Mouse (Mus musculus): ENCODE results near the gene Csnk1e.

- no peak for TF ChIP-seq CTCF (IDR thresholded peaks at IDR 0.05; ENCODE audit: control insufficient read depth, insufficient read depth, insufficient replicate concordance, low read depth, low read length)
- TF ChIP-seq POLR2A (IDR thresholded peaks at IDR 0.05; ENCODE audit: control insufficient read depth, low read depth, low read length) = no peak
These were observed 46.2 kb downstream of the Csnk1e start for GRCm38 (mm10) chr15:79409077-79409573.

Data from testis, adult 2 months (tissue).